ENCODE assay signal across 8 mouse cellular contexts in genomic region chr3:127498197-127498741, GRCm38 (mm10). TPM values are rescaled to one million over a fixed set of nuclear protein-coding genes. Genes with fewer than 3 reads are reported as not detected.
DNase-seq lines count a peak whose midpoint lies in the region; ATAC-seq and TF ChIP-seq lines count a peak whose summit lies in the region.

No protein-coding gene starts in this region.

- peak overlapping the region; percentile 79 for H3K4me3 ChIP-seq in E14TG2a.4 (replicated peaks; ENCODE audit: low read length)
- peak overlapping the region; percentile 61 to 62 for H3K4me3 ChIP-seq in heart, embryonic 14.5 days (ENCODE audit: control insufficient read depth in 1 of 2, insufficient read depth in 1 of 2, low read depth in 1 of 2, low read length in 2 of 2)
- H3K4me3 ChIP-seq in midbrain, embryonic 15.5 days, result peak overlapping the region; percentile 54

- H3K9ac ChIP-seq in heart, embryonic 14.5 days (ENCODE audit: low read length), result peak overlapping the region; percentile 81
- H3K9ac ChIP-seq in midbrain, embryonic 15.5 days, result peak overlapping the region; percentile 68

- H3K9me3 ChIP-seq in E14TG2a.4 (ENCODE audit: low read length), result no peaks in the 10 kb centered on the region
- no peaks in the 10 kb centered on the region for H3K9me3 ChIP-seq in heart, embryonic 14.5 days (ENCODE audit: control insufficient read depth, low read length)
- H3K9me3 ChIP-seq in midbrain, embryonic 15.5 days, result no peaks in the 10 kb centered on the region

- H3K4me1 ChIP-seq in E14TG2a.4 (replicated peaks; ENCODE audit: low read depth, low read length), result peaks cover 18% of the 10 kb centered on the region
- H3K4me1 ChIP-seq in heart, embryonic 14.5 days (ENCODE audit: control insufficient read depth in 2 of 2, insufficient read depth in 2 of 2, low read length in 2 of 2), result peaks cover 4 to 8% of the 10 kb centered on the region in 2 experiments
- peaks cover 24% of the 10 kb centered on the region for H3K4me1 ChIP-seq in midbrain, embryonic 15.5 days

- H3K27ac ChIP-seq in heart, embryonic 14.5 days (replicated peaks in 1 of 2; ENCODE audit: control insufficient read depth in 1 of 2, insufficient read depth in 1 of 2, low read depth in 2 of 2, low read length in 2 of 2), result peak overlapping the region in 1 of 2 experiments; percentile 31; a peak in 1 of 4 replicates
- peak overlapping the region; percentile 67 for H3K27ac ChIP-seq in midbrain, embryonic 15.5 days

- H3K36me3 ChIP-seq in E14TG2a.4 (ENCODE audit: insufficient read depth, low read length), result no peaks in the 10 kb centered on the region
- no peaks in the 10 kb centered on the region for H3K36me3 ChIP-seq in heart, embryonic 14.5 days (ENCODE audit: control insufficient read depth, insufficient read depth, low read length)
- no peaks in the 10 kb centered on the region for H3K36me3 ChIP-seq in midbrain, embryonic 15.5 days (replicated peaks)

- ATAC-seq in heart, embryonic 14.5 days (ENCODE audit: insufficient number of reproducible peaks, insufficient read depth, low FRiP score, low read depth), result peak; percentile 66; the same call in 1 of the 2 replicates
- peak; percentile 92 for ATAC-seq in midbrain, embryonic 15.5 days (replicated peaks)

- intact Hi-C loops in left cerebral cortex, postnatal 14 days (cut with DNase I), result no loop called here

- WGBS in heart, embryonic 14.5 days, result 1% methylated on average over 22 of the region's 23 CpGs
- WGBS in midbrain, embryonic 15.5 days, result under 1% methylated on average over 22 of the region's 23 CpGs

- DNase-seq in Muller cell, postnatal 12 days (ENCODE audit: inconsistent ontology term), result peak; percentile 4
- peak; percentile 28 for DNase-seq in embryo, embryonic 9.5 days (ENCODE audit: extremely low spot score)
- peak; percentile 27 to 53 for DNase-seq in left cerebral cortex, postnatal 14 days (ENCODE audit: low spot score in 2 of 2)
- DNase-seq in thymus, postnatal 4 days, result no peak
- DNase-seq in natural killer cell, adult 2 months (ENCODE audit: low spot score in 2 of 2), result no peak

- peak overlapping the region; percentile 97 for H3K4me2 ChIP-seq in heart, embryonic 14.5 days (ENCODE audit: low read length)
- peak overlapping the region; percentile 98 for H3K4me2 ChIP-seq in midbrain, embryonic 15.5 days

- H3K27me3 ChIP-seq in E14TG2a.4 (ENCODE audit: insufficient read depth, low read length), result peaks cover 33% of the 10 kb centered on the region
- H3K27me3 ChIP-seq in heart, embryonic 14.5 days (ENCODE audit: control insufficient read depth, insufficient read depth, low read length), result peaks cover 7% of the 10 kb centered on the region; the same call in 1 of the 2 replicates
- H3K27me3 ChIP-seq in midbrain, embryonic 15.5 days (replicated peaks), result no peaks in the 10 kb centered on the region

- no peak for TF ChIP-seq CTCF in E14TG2a.4 (conservative IDR thresholded peaks at IDR 0.05; ENCODE audit: low read length)

RNA-seq across cellular contexts. Expression of gene Ank2, which starts 0.9 kb away (rescaled TPM):
- 49.4 and 49.5 TPM in 2 replicates for polyA plus RNA-seq in heart, embryonic 14.5 days (2014; fragmentation: Nextera tagmentation; extraction: Ambion mirVana)
- total RNA-seq in left cerebral cortex, postnatal 14 days (2021), result 1,000 to 10,000 TPM in 1 of 2 experiments, 100 to 1,000 TPM in 1; 969 to 1,019 TPM
- 192 and 216 TPM in 2 replicates for polyA plus RNA-seq in midbrain, embryonic 15.5 days (2015; fragmentation: Nextera tagmentation; extraction: Ambion mirVana)

RNA-seq across cellular contexts. Expression of gene Larp7, which starts 54.9 kb away (rescaled TPM):
- 58.0 and 58.2 TPM in 2 replicates for polyA plus RNA-seq in heart, embryonic 14.5 days (2014; fragmentation: Nextera tagmentation; extraction: Ambion mirVana)
- total RNA-seq in left cerebral cortex, postnatal 14 days (2021), result 10 to 100 TPM; 17.6 to 19.0 TPM
- 25.3 and 26.0 TPM in 2 replicates for polyA plus RNA-seq in midbrain, embryonic 15.5 days (2015; fragmentation: Nextera tagmentation; extraction: Ambion mirVana)

RNA-seq across cellular contexts. Expression of gene Zgrf1, which starts 55.0 kb away (rescaled TPM):
- 8.8 and 9.5 TPM in 2 replicates for polyA plus RNA-seq in heart, embryonic 14.5 days (2014; fragmentation: Nextera tagmentation; extraction: Ambion mirVana)
- 1 to 10 TPM; 2.3 to 2.6 TPM for total RNA-seq in left cerebral cortex, postnatal 14 days (2021)
- polyA plus RNA-seq in midbrain, embryonic 15.5 days (2015; fragmentation: Nextera tagmentation; extraction: Ambion mirVana), result 2.8 and 3.3 TPM in 2 replicates

Comparison
In these comparisons a context has a peak if more than half of its experiments do, and no peak if none do; other contexts are left out.
1. DNase-seq: peak in Muller cell, postnatal 12 days (single experiment), embryo, embryonic 9.5 days (single experiment) and left cerebral cortex, postnatal 14 days (2 of 2); none in thymus, postnatal 4 days (single experiment) and natural killer cell, adult 2 months (0 of 2).
2. Peak in every context shown above with its lines, with median percentiles within 50 percentile points of each other: H3K4me3 ChIP-seq.